11 mouse cellular contexts compared by ENCODE assay signal in genomic region chr4:135931832-135932231, GRCm38 (mm10). TPM values are rescaled to one million over a fixed set of nuclear protein-coding genes. Genes with fewer than 3 reads are reported as not detected.
DNase-seq lines count a peak whose midpoint lies in the region; ATAC-seq and TF ChIP-seq lines count a peak whose summit lies in the region.
"Had no signal": no experiment of that assay in that cellular context is flagged by ENCODE, and none has a peak within 500 bp of the region (broad histone marks: within the 10 kb centered on the region; RNA-seq: fewer than 3 reads in every experiment).

No protein-coding gene starts in this region.

- H3K9ac ChIP-seq in kidney, embryonic 15.5 days: no peak overlapping the region
- H3K9ac ChIP-seq in CH12.LX (ENCODE audit: insufficient read depth, low read depth): no peak overlapping the region
- H3K9ac ChIP-seq in embryonic facial prominence, embryonic 11.5 days (replicated peaks; ENCODE audit: low read length): no peak overlapping the region
- no peak overlapping the region for H3K9ac ChIP-seq in hindbrain, embryonic 12.5 days
- H3K9ac ChIP-seq: liver, embryonic 13.5 days had no signal

- DNase-seq in kidney, adult 2 months: peak; percentile 55
- DNase-seq in CH12.LX (ENCODE audit: extremely low read depth): peak; percentile 53
- DNase-seq in embryonic facial prominence, embryonic 11.5 days (ENCODE audit: low spot score): peak; percentile 56
- peak; percentile 30 for DNase-seq in mesoderm, embryonic 11.5 days (ENCODE audit: low read depth, low spot score)
- no peak for DNase-seq in urinary bladder, postnatal 4 days (ENCODE audit: low spot score in 2 of 2)
- DNase-seq in layer of hippocampus, postnatal 25 days (ENCODE audit: extremely low spot score in 1 of 2, low spot score in 1 of 2): no peak
- DNase-seq: gastrocnemius, postnatal 36 days; liver, embryonic 13.5 days; right cerebral cortex, postnatal 4 days had no signal

- ATAC-seq in kidney, embryonic 15.5 days (replicated peaks; ENCODE audit: low FRiP score): no peak
- no peak for ATAC-seq in embryonic facial prominence, embryonic 11.5 days (replicated peaks; ENCODE audit: insufficient number of reproducible peaks, low FRiP score, low TSS enrichment, low read depth)
- ATAC-seq in hindbrain, embryonic 12.5 days (ENCODE audit: low FRiP score): no peak

- no peak overlapping the region for H3K27ac ChIP-seq in kidney, adult 2 months (ENCODE audit: insufficient read depth, low read depth, low read length)
- H3K27ac ChIP-seq in kidney, embryonic 15.5 days: no peak overlapping the region
- H3K27ac ChIP-seq in CH12.LX (ENCODE audit: insufficient read depth, low read depth): no peak overlapping the region
- H3K27ac ChIP-seq in embryonic facial prominence, embryonic 11.5 days (replicated peaks; ENCODE audit: low read depth, low read length): no peak overlapping the region
- H3K27ac ChIP-seq in hindbrain, embryonic 12.5 days: no peak overlapping the region
- H3K27ac ChIP-seq: liver, embryonic 13.5 days had no signal

- no peaks in the 10 kb centered on the region for H3K9me3 ChIP-seq in kidney, embryonic 15.5 days (replicated peaks)
- H3K9me3 ChIP-seq in CH12.LX (replicated peaks; ENCODE audit: low read length): no peaks in the 10 kb centered on the region
- H3K9me3 ChIP-seq in embryonic facial prominence, embryonic 11.5 days (replicated peaks; ENCODE audit: control insufficient read depth, low read length): no peaks in the 10 kb centered on the region
- no peaks in the 10 kb centered on the region for H3K9me3 ChIP-seq in hindbrain, embryonic 12.5 days (replicated peaks)
- H3K9me3 ChIP-seq: liver, embryonic 13.5 days had no signal

- no peak for TF ChIP-seq POLR2A in kidney, adult 2 months (IDR thresholded peaks at IDR 0.05; ENCODE audit: low read depth, low read length)
- TF ChIP-seq POLR2A in CH12.LX (IDR thresholded peaks at IDR 0.05; ENCODE audit: low read depth, low read length): no peak

- H3K4me2 ChIP-seq in kidney, embryonic 15.5 days: no peak overlapping the region
- H3K4me2 ChIP-seq in CH12.LX (ENCODE audit: insufficient read depth, low read depth, poor library complexity, severe bottlenecking): no peak overlapping the region
- H3K4me2 ChIP-seq in embryonic facial prominence, embryonic 11.5 days (ENCODE audit: low read depth, low read length): no peak overlapping the region
- no peak overlapping the region for H3K4me2 ChIP-seq in hindbrain, embryonic 12.5 days (replicated peaks)
- H3K4me2 ChIP-seq: liver, embryonic 13.5 days had no signal

- no peak overlapping the region for H3K4me3 ChIP-seq in kidney, adult 2 months (ENCODE audit: insufficient read depth, low read depth, low read length)
- H3K4me3 ChIP-seq in kidney, embryonic 15.5 days (replicated peaks): no peak overlapping the region
- no peak overlapping the region for H3K4me3 ChIP-seq in CH12.LX (replicated peaks in 1 of 3; ENCODE audit: low read depth in 2 of 3, low read length in 2 of 3, poor library complexity in 1 of 3)
- no peak overlapping the region for H3K4me3 ChIP-seq in embryonic facial prominence, embryonic 11.5 days (ENCODE audit: low read depth, low read length)
- H3K4me3 ChIP-seq in hindbrain, embryonic 12.5 days: no peak overlapping the region
- H3K4me3 ChIP-seq: liver, embryonic 13.5 days had no signal

- no peaks in the 10 kb centered on the region; the same call in 1 of the 2 replicates for H3K4me1 ChIP-seq in kidney, adult 2 months (ENCODE audit: control insufficient read depth, insufficient read depth, low read length)
- no peaks in the 10 kb centered on the region; the same call in 1 of the 2 replicates for H3K4me1 ChIP-seq in kidney, embryonic 15.5 days
- no peaks in the 10 kb centered on the region for H3K4me1 ChIP-seq in CH12.LX (ENCODE audit: control insufficient read depth in 1 of 2, insufficient read depth in 2 of 2)
- H3K4me1 ChIP-seq in embryonic facial prominence, embryonic 11.5 days (ENCODE audit: control insufficient read depth, insufficient read depth, low read length): no peaks in the 10 kb centered on the region
- H3K4me1 ChIP-seq in hindbrain, embryonic 12.5 days: no peaks in the 10 kb centered on the region

- in situ Hi-C loops in CH12.LX (cut with MboI; ENCODE audit: low pct_ligation_motif_present, low pct_unique_long_range_greater_than_20kb, low sequenced_read_pairs): no loop called here

- TF ChIP-seq EP300 in CH12.LX (IDR thresholded peaks at IDR 0.05; ENCODE audit: low read length): no peak

- TF ChIP-seq RAD21 in CH12.LX (IDR thresholded peaks at IDR 0.05; ENCODE audit: low read depth, low read length): peak; percentile 82

- WGBS in kidney, adult 2 months: 63% methylated on average over 5 of the region's 5 CpGs
- 72% methylated on average over 5 of the region's 5 CpGs for WGBS in kidney, embryonic 15.5 days
- WGBS in embryonic facial prominence, embryonic 11.5 days: 69% methylated on average over 5 of the region's 5 CpGs
- 71% methylated on average over 5 of the region's 5 CpGs for WGBS in hindbrain, embryonic 12.5 days

- TF ChIP-seq CTCF in kidney, adult 2 months (conservative IDR thresholded peaks at IDR 0.05; ENCODE audit: insufficient read depth, insufficient read length, low read depth, low read length): peak; percentile 78
- peak; percentile 59 to 82 for TF ChIP-seq CTCF in CH12.LX (conservative IDR thresholded peaks at IDR 0.05 in 1 of 2, IDR thresholded peaks at IDR 0.05 in 1 of 2; ENCODE audit: low read depth in 2 of 2, low read length in 2 of 2)

- no peaks in the 10 kb centered on the region for H3K79me2 ChIP-seq in CH12.LX (replicated peaks; ENCODE audit: control insufficient read depth, extremely low read depth, insufficient read depth, poor library complexity, severe bottlenecking)

- peaks cover 5% of the 10 kb centered on the region for H3K36me3 ChIP-seq in kidney, adult 2 months (ENCODE audit: control insufficient read depth, insufficient read depth, low read length)
- H3K36me3 ChIP-seq in kidney, embryonic 15.5 days: peaks cover 57% of the 10 kb centered on the region
- H3K36me3 ChIP-seq in CH12.LX (replicated peaks in 1 of 2; ENCODE audit: control insufficient read depth in 1 of 2, insufficient read depth in 1 of 2, low read length in 1 of 2): peaks cover 54 to 93% of the 10 kb centered on the region in 2 experiments
- no peaks in the 10 kb centered on the region for H3K36me3 ChIP-seq in embryonic facial prominence, embryonic 11.5 days (replicated peaks; ENCODE audit: control insufficient read depth, insufficient read depth, low read depth, low read length)
- H3K36me3 ChIP-seq in hindbrain, embryonic 12.5 days: peaks cover 17% of the 10 kb centered on the region

- dilution Hi-C loops in CH12.LX (cut with MboI; ENCODE audit: extremely low pct_ligation_motif_present, extremely low pct_unique_long_range_greater_than_20kb, low sequenced_read_pairs): no loop called here

- H3K27me3 ChIP-seq in kidney, adult 2 months (replicated peaks; ENCODE audit: control insufficient read depth, insufficient read depth, low read length): no peaks in the 10 kb centered on the region
- no peaks in the 10 kb centered on the region for H3K27me3 ChIP-seq in kidney, embryonic 15.5 days
- H3K27me3 ChIP-seq in CH12.LX (replicated peaks): no peaks in the 10 kb centered on the region
- H3K27me3 ChIP-seq in embryonic facial prominence, embryonic 11.5 days (ENCODE audit: control insufficient read depth, insufficient read depth, low read length): no peaks in the 10 kb centered on the region
- no peaks in the 10 kb centered on the region for H3K27me3 ChIP-seq in hindbrain, embryonic 12.5 days
- H3K27me3 ChIP-seq: liver, embryonic 13.5 days had no signal

RNA-seq across cellular contexts. Expression of gene Fuca1, which starts 11.3 kb away (rescaled TPM):
- polyA plus RNA-seq in kidney, adult 2 months (2012; rRNA removed): 161 and 226 TPM in 2 replicates
- 70.1 and 71.8 TPM in 2 replicates for polyA plus RNA-seq in kidney, embryonic 15.5 days (2015; fragmentation: Nextera tagmentation; extraction: Ambion mirVana)
- 63.2 and 77.6 TPM in 2 replicates for total RNA-seq in CH12.LX (2012; rRNA removed)
- total RNA-seq in CH12.LX (2014; rRNA removed): 28.6 and 32.6 TPM in 2 replicates
- polyA plus RNA-seq in CH12.LX (2012; ENCODE audit: insufficient read length, low read depth): 66.5 and 71.5 TPM in 2 replicates
- polyA plus RNA-seq in embryonic facial prominence, embryonic 11.5 days (2014; fragmentation: Nextera tagmentation; extraction: Ambion mirVana): 39.2 and 45.5 TPM in 2 replicates
- polyA plus RNA-seq in hindbrain, embryonic 12.5 days (2016; fragmentation: Nextera tagmentation; extraction: Ambion mirVana): 50.2 and 54.1 TPM in 2 replicates
- 10 to 100 TPM; 40.5 to 40.7 TPM for total RNA-seq in layer of hippocampus, postnatal 25 days (2021)

RNA-seq across cellular contexts. Expression of gene Hmgcl, which starts 14.4 kb away (rescaled TPM):
- 175 and 199 TPM in 2 replicates for polyA plus RNA-seq in kidney, adult 2 months (2012; rRNA removed)
- polyA plus RNA-seq in kidney, embryonic 15.5 days (2015; fragmentation: Nextera tagmentation; extraction: Ambion mirVana): 77.2 and 80.2 TPM in 2 replicates
- 32.4 and 42.7 TPM in 2 replicates for total RNA-seq in CH12.LX (2012; rRNA removed)
- total RNA-seq in CH12.LX (2014; rRNA removed): 38.0 and 39.5 TPM in 2 replicates
- polyA plus RNA-seq in CH12.LX (2012; ENCODE audit: insufficient read length, low read depth): 27.2 and 27.6 TPM in 2 replicates
- 67.0 and 76.0 TPM in 2 replicates for polyA plus RNA-seq in embryonic facial prominence, embryonic 11.5 days (2014; fragmentation: Nextera tagmentation; extraction: Ambion mirVana)
- 55.6 and 60.2 TPM in 2 replicates for polyA plus RNA-seq in hindbrain, embryonic 12.5 days (2016; fragmentation: Nextera tagmentation; extraction: Ambion mirVana)
- 10 to 100 TPM; 34.0 to 37.1 TPM for total RNA-seq in layer of hippocampus, postnatal 25 days (2021)

RNA-seq across cellular contexts. Expression of gene Gale, which starts 31.7 kb away (rescaled TPM):
- 12.9 and 13.4 TPM in 2 replicates for polyA plus RNA-seq in kidney, adult 2 months (2012; rRNA removed)
- polyA plus RNA-seq in kidney, embryonic 15.5 days (2015; fragmentation: Nextera tagmentation; extraction: Ambion mirVana): 35.2 and 36.7 TPM in 2 replicates
- total RNA-seq in CH12.LX (2012; rRNA removed) (39.4 and 40.5 TPM in 2 replicates), CH12.LX (2014; rRNA removed) (32.9 and 34.8 TPM in 2 replicates)
- 23.6 and 23.8 TPM in 2 replicates for polyA plus RNA-seq in CH12.LX (2012; ENCODE audit: insufficient read length, low read depth)
- 23.1 and 25.8 TPM in 2 replicates for polyA plus RNA-seq in embryonic facial prominence, embryonic 11.5 days (2014; fragmentation: Nextera tagmentation; extraction: Ambion mirVana)
- 35.3 and 35.5 TPM in 2 replicates for polyA plus RNA-seq in hindbrain, embryonic 12.5 days (2016; fragmentation: Nextera tagmentation; extraction: Ambion mirVana)
- 10 to 100 TPM; 23.1 to 31.6 TPM for total RNA-seq in layer of hippocampus, postnatal 25 days (2021)

RNA-seq across cellular contexts. Expression of gene Cnr2, which starts 36.6 kb away (rescaled TPM):
- 2.7 and 4.1 TPM in 2 replicates for polyA plus RNA-seq in kidney, adult 2 months (2012; rRNA removed)
- 0.64 and 0.95 TPM in 2 replicates for polyA plus RNA-seq in kidney, embryonic 15.5 days (2015; fragmentation: Nextera tagmentation; extraction: Ambion mirVana)
- total RNA-seq in CH12.LX (2012; rRNA removed) (5.6 and 6.5 TPM in 2 replicates), CH12.LX (2014; rRNA removed) (13.5 and 13.8 TPM in 2 replicates)
- 9.4 and 10.6 TPM in 2 replicates for polyA plus RNA-seq in CH12.LX (2012; ENCODE audit: insufficient read length, low read depth)
- polyA plus RNA-seq in embryonic facial prominence, embryonic 11.5 days (2014; fragmentation: Nextera tagmentation; extraction: Ambion mirVana): 0.25 and 0.43 TPM in 2 replicates
- 0.15 and 0.29 TPM in 2 replicates for polyA plus RNA-seq in hindbrain, embryonic 12.5 days (2016; fragmentation: Nextera tagmentation; extraction: Ambion mirVana)
- total RNA-seq in layer of hippocampus, postnatal 25 days (2021): under 1 TPM in 1 of 2 experiments, not detected in 1; 0.21 TPM

RNA-seq across cellular contexts. Expression of gene Lypla2, which starts 40.6 kb away (rescaled TPM):
- 90.8 and 100 TPM in 2 replicates for polyA plus RNA-seq in kidney, adult 2 months (2012; rRNA removed)
- polyA plus RNA-seq in kidney, embryonic 15.5 days (2015; fragmentation: Nextera tagmentation; extraction: Ambion mirVana): 120 and 131 TPM in 2 replicates
- 54.0 and 54.9 TPM in 2 replicates for total RNA-seq in CH12.LX (2012; rRNA removed)
- 55.9 and 57.2 TPM in 2 replicates for total RNA-seq in CH12.LX (2014; rRNA removed)
- 91.8 and 96.5 TPM in 2 replicates for polyA plus RNA-seq in CH12.LX (2012; ENCODE audit: insufficient read length, low read depth)
- polyA plus RNA-seq in embryonic facial prominence, embryonic 11.5 days (2014; fragmentation: Nextera tagmentation; extraction: Ambion mirVana): 99.6 and 114 TPM in 2 replicates
- 153 and 167 TPM in 2 replicates for polyA plus RNA-seq in hindbrain, embryonic 12.5 days (2016; fragmentation: Nextera tagmentation; extraction: Ambion mirVana)
- 100 to 1,000 TPM in 1 of 2 experiments, 10 to 100 TPM in 1; 94.7 to 110 TPM for total RNA-seq in layer of hippocampus, postnatal 25 days (2021)

Comparison
In these comparisons a context has a peak if more than half of its experiments do, and no peak if none do; other contexts are left out.
1. DNase-seq: peak in kidney, adult 2 months (single experiment), CH12.LX (single experiment), embryonic facial prominence, embryonic 11.5 days (single experiment) and mesoderm, embryonic 11.5 days (single experiment); none in urinary bladder, postnatal 4 days (0 of 2) and layer of hippocampus, postnatal 25 days (0 of 2).